8 mouse cellular contexts compared by ENCODE assay signal in the genomic region with DNA sequence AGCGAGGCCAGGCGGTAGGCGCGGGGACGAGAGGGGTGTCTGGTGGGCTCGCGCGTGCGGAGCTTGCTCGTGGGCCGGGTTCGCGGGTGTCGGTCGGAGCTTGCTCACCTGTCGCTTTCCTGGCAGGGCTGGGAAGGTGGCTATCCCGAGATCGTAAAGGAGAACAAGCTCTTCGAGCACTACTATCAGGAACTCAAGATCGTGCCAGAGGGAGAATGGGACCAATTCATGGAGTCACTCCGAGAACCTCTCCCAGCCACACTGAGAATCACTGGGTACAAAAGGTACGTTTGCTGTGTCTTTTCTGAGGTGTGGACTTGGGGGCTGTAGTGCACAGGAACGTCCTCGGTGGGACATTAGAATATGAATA. TPM values are rescaled to one million over a fixed set of nuclear protein-coding genes. Genes with fewer than 3 reads are reported as not detected.
DNase-seq lines count a peak whose midpoint lies in the region; ATAC-seq and TF ChIP-seq lines count a peak whose summit lies in the region.

No protein-coding gene starts in this region.

- peak overlapping the region; percentile 98 for H3K4me3 ChIP-seq in heart, embryonic 11.5 days (ENCODE audit: low read depth, low read length)
- H3K4me3 ChIP-seq in E14TG2a.4 (replicated peaks; ENCODE audit: low read length): peak overlapping the region; percentile 99
- peak overlapping the region; percentile 83 for H3K4me3 ChIP-seq in forebrain, embryonic 11.5 days (ENCODE audit: low read depth, low read length)
- H3K4me3 ChIP-seq in liver, embryonic 16.5 days (ENCODE audit: low read depth, low read length): peak overlapping the region; percentile 97

- peak overlapping the region; percentile 80 for H3K4me2 ChIP-seq in heart, embryonic 11.5 days
- H3K4me2 ChIP-seq in forebrain, embryonic 11.5 days (ENCODE audit: low read depth, low read length, severe bottlenecking): peak overlapping the region; percentile 91
- peak overlapping the region; percentile 77 for H3K4me2 ChIP-seq in liver, embryonic 16.5 days (ENCODE audit: low read depth, low read length)

- peaks cover 8% of the 10 kb centered on the region for H3K4me1 ChIP-seq in heart, embryonic 11.5 days (ENCODE audit: control insufficient read depth, insufficient read depth, low read length)
- H3K4me1 ChIP-seq in E14TG2a.4 (replicated peaks; ENCODE audit: low read depth, low read length): peaks cover 36% of the 10 kb centered on the region
- H3K4me1 ChIP-seq in forebrain, embryonic 11.5 days (replicated peaks; ENCODE audit: control insufficient read depth, insufficient read depth, low read length): peaks cover 7% of the 10 kb centered on the region; the same call in 1 of the 2 replicates
- peaks cover 13% of the 10 kb centered on the region for H3K4me1 ChIP-seq in liver, embryonic 16.5 days (ENCODE audit: control insufficient read depth, low read depth, low read length)

- no peak for DNase-seq in heart, postnatal 4 days
- DNase-seq in forebrain, embryonic 11.5 days (ENCODE audit: low spot score): no peak
- no peak for DNase-seq in adrenal gland, postnatal 4 days (ENCODE audit: low spot score in 2 of 2)
- no peak for DNase-seq in testis, postnatal 14 days (ENCODE audit: low spot score)
- DNase-seq in layer of hippocampus, postnatal 10 days (ENCODE audit: low spot score in 2 of 2): no peak

- H3K36me3 ChIP-seq in heart, embryonic 11.5 days (ENCODE audit: control insufficient read depth, insufficient read depth, low read length): peaks cover 14% of the 10 kb centered on the region
- H3K36me3 ChIP-seq in E14TG2a.4 (ENCODE audit: insufficient read depth, low read length): peaks cover 45% of the 10 kb centered on the region
- H3K36me3 ChIP-seq in forebrain, embryonic 11.5 days (ENCODE audit: control insufficient read depth, insufficient read depth, low read length): peaks cover 5% of the 10 kb centered on the region; the same call in 1 of the 2 replicates
- H3K36me3 ChIP-seq in liver, embryonic 16.5 days (ENCODE audit: control insufficient read depth, insufficient read depth): peaks cover 3% of the 10 kb centered on the region; the same call in 1 of the 2 replicates

- 0% methylated on average over 23 of the region's 24 CpGs for WGBS in heart, embryonic 11.5 days (ENCODE audit: insufficient replicate concordance)
- WGBS in forebrain, embryonic 11.5 days: under 1% methylated on average over 24 of the region's 24 CpGs
- WGBS in liver, embryonic 16.5 days (ENCODE audit: insufficient replicate concordance): 0% methylated on average over 24 of the region's 24 CpGs

- peak overlapping the region; percentile 62; the same call in 1 of the 2 replicates for H3K27ac ChIP-seq in heart, embryonic 11.5 days (ENCODE audit: low read depth, low read length)
- no peak overlapping the region for H3K27ac ChIP-seq in forebrain, embryonic 11.5 days (ENCODE audit: low read depth, low read length)
- H3K27ac ChIP-seq in liver, embryonic 16.5 days (ENCODE audit: low read length): peak overlapping the region; percentile 72; the same call in 1 of the 2 replicates

- no peaks in the 10 kb centered on the region for H3K9me3 ChIP-seq in heart, embryonic 11.5 days (replicated peaks; ENCODE audit: control insufficient read depth, low read length)
- no peaks in the 10 kb centered on the region for H3K9me3 ChIP-seq in E14TG2a.4 (ENCODE audit: low read length)
- H3K9me3 ChIP-seq in forebrain, embryonic 11.5 days (ENCODE audit: control insufficient read depth, low read length): no peaks in the 10 kb centered on the region
- H3K9me3 ChIP-seq in liver, embryonic 16.5 days (replicated peaks; ENCODE audit: control insufficient read depth, low read length): no peaks in the 10 kb centered on the region

- H3K9ac ChIP-seq in heart, embryonic 11.5 days (ENCODE audit: low read depth, low read length): peak overlapping the region; percentile 91
- peak overlapping the region; percentile 70 for H3K9ac ChIP-seq in forebrain, embryonic 11.5 days (ENCODE audit: low read length)
- H3K9ac ChIP-seq in liver, embryonic 16.5 days (ENCODE audit: low read depth, low read length): peak overlapping the region; percentile 85

- H3K27me3 ChIP-seq in heart, embryonic 11.5 days (ENCODE audit: control insufficient read depth, insufficient read depth, low read length): peaks cover 6% of the 10 kb centered on the region; the same call in 1 of the 2 replicates
- peaks cover 5% of the 10 kb centered on the region; the same call in 1 of the 2 replicates for H3K27me3 ChIP-seq in E14TG2a.4 (ENCODE audit: insufficient read depth, low read length)
- H3K27me3 ChIP-seq in forebrain, embryonic 11.5 days (ENCODE audit: control insufficient read depth, insufficient read depth, low read length): no peaks in the 10 kb centered on the region
- H3K27me3 ChIP-seq in liver, embryonic 16.5 days (ENCODE audit: control insufficient read depth, insufficient read depth, low read depth, low read length): peaks cover 2% of the 10 kb centered on the region; the same call in 1 of the 2 replicates

- no peak for ATAC-seq in heart, embryonic 11.5 days (replicated peaks; ENCODE audit: insufficient number of reproducible peaks, low FRiP score, low TSS enrichment)
- ATAC-seq in forebrain, embryonic 11.5 days (replicated peaks; ENCODE audit: low FRiP score): no peak
- no peak for ATAC-seq in liver, embryonic 16.5 days (ENCODE audit: low read depth)

- no peak for TF ChIP-seq CTCF in E14TG2a.4 (conservative IDR thresholded peaks at IDR 0.05; ENCODE audit: low read length)

RNA-seq across cellular contexts. Expression of a gene that starts 0.9 kb away (rescaled TPM):
- 6.3 and 8.3 TPM in 2 replicates for polyA plus RNA-seq in heart, embryonic 11.5 days (2014; fragmentation: Nextera tagmentation; extraction: Ambion mirVana)
- 1 to 10 TPM; 2.4 to 2.7 TPM for total RNA-seq in heart, postnatal 4 days (2021)
- 23.7 and 32.1 TPM in 2 replicates for polyA plus RNA-seq in forebrain, embryonic 11.5 days (2014; fragmentation: Nextera tagmentation; extraction: Ambion mirVana)
- 2.0 and 3.9 TPM in 2 replicates for polyA plus RNA-seq in liver, embryonic 16.5 days (2015; fragmentation: Nextera tagmentation; extraction: Ambion mirVana)
- total RNA-seq in adrenal gland, postnatal 4 days (2021): 10 to 100 TPM; 15.7 to 16.2 TPM
- 10 to 100 TPM; 22.9 TPM for total RNA-seq in layer of hippocampus, postnatal 10 days (2021)

Comparison
In these comparisons a context has a peak if more than half of its experiments do, and no peak if none do; other contexts are left out.
1. RNA of a gene that starts 0.9 kb away (total RNA-seq): 22.9 TPM in layer of hippocampus, postnatal 10 days and 15.7 to 16.2 TPM in adrenal gland, postnatal 4 days; 2.4 to 2.7 TPM in heart, postnatal 4 days; every median in the first group is over 4 times any median in the second.
2. Peak in every context shown above with its lines, with median percentiles within 50 percentile points of each other: H3K4me2 ChIP-seq, H3K4me3 ChIP-seq and H3K9ac ChIP-seq.